Mouse (Mus musculus) bone marrow, adult 2 months (tissue): ENCODE measurements at regions not wholly inside any gene's neighbourhood (a gene's known extent, or its start where the extent isn't known, plus 50 kb on each side); places are given as distances from the start of the nearest gene placed in this dataset.

ENCODE experiments used
- CTCF ChIP-seq: fragments of 200-500 bp; IDR thresholded peaks from 2 replicates; pipeline ENCODE4 v1.5.1; 2011; ENCODE audit warnings: low read length, control low read depth; ENCODE audit not compliant: control insufficient read depth, insufficient read depth
- POLR2A ChIP-seq: fragments of 200-500 bp; IDR thresholded peaks from 2 replicates; pipeline ENCODE4 v1.6.1; 2011; ENCODE audit warnings: low read depth, mild to moderate bottlenecking, control low read depth, low read length, borderline replicate concordance; ENCODE audit not compliant: control insufficient read depth

DNA sequence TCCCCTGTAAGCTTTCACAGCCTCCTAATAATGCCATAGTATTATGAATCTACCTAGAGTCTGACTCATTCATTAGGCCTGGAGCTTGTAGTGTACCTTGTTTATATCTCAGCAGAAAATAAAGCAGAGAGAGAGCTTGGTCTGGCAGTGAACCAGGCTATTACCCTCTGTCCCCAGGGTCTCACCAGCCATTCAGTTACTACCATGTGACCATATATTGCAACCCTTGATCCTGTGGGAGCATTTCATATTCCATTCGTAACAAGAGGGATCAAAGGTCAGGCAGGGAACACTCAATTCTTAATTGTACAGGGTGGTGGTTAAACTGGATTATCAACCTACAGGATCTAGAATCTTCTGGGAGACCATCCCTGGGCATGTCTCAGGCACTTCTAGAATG is 383.7 kb upstream of the Castor2 start:
- TF ChIP-seq POLR2A: no peak
- TF ChIP-seq CTCF: no peak
